10 mouse cellular contexts compared by ENCODE assay signal in genomic region chrX:162591005-162591801, GRCm38 (mm10). TPM values are rescaled to one million over a fixed set of nuclear protein-coding genes. Genes with fewer than 3 reads are reported as not detected.
A peak's percentile ranks its signal among the peaks of the same experiment; 100 is the strongest.
DNase-seq lines count a peak whose midpoint lies in the region; ATAC-seq and TF ChIP-seq lines count a peak whose summit lies in the region.
"Had no signal": no experiment of that assay in that cellular context is flagged by ENCODE, and none has a peak within 500 bp of the region (broad histone marks: within the 10 kb centered on the region; RNA-seq: fewer than 3 reads in every experiment).

No protein-coding gene starts in this region.

- H3K27me3 ChIP-seq in hindbrain, embryonic 15.5 days: no peaks in the 10 kb centered on the region
- H3K27me3 ChIP-seq in hindbrain, embryonic 11.5 days (ENCODE audit: control insufficient read depth, insufficient read depth, low read length): no peaks in the 10 kb centered on the region
- H3K27me3 ChIP-seq in stomach, postnatal 0 days (ENCODE audit: control insufficient read depth, insufficient read depth, low read length): no peaks in the 10 kb centered on the region

- TF ChIP-seq CTCF in stomach, postnatal 0 days (IDR thresholded peaks at IDR 0.05; ENCODE audit: low read depth): no peak

- H3K4me2 ChIP-seq in hindbrain, embryonic 15.5 days: no peak overlapping the region
- H3K4me2 ChIP-seq in hindbrain, embryonic 11.5 days (replicated peaks; ENCODE audit: low read depth, low read length): no peak overlapping the region
- H3K4me2 ChIP-seq in stomach, postnatal 0 days (replicated peaks; ENCODE audit: low read depth): no peak overlapping the region

- H3K4me1 ChIP-seq in hindbrain, embryonic 15.5 days (replicated peaks): no peaks in the 10 kb centered on the region
- H3K4me1 ChIP-seq in hindbrain, embryonic 11.5 days (replicated peaks; ENCODE audit: control insufficient read depth, insufficient read depth, low read length): no peaks in the 10 kb centered on the region
- no peaks in the 10 kb centered on the region for H3K4me1 ChIP-seq in stomach, postnatal 0 days (replicated peaks; ENCODE audit: control insufficient read depth, insufficient read depth)

- no peak overlapping the region for H3K9ac ChIP-seq in hindbrain, embryonic 15.5 days
- no peak overlapping the region for H3K9ac ChIP-seq in hindbrain, embryonic 11.5 days (ENCODE audit: low read depth, low read length)
- no peak overlapping the region for H3K9ac ChIP-seq in stomach, postnatal 0 days (ENCODE audit: low read length)

- no peaks in the 10 kb centered on the region for H3K36me3 ChIP-seq in hindbrain, embryonic 15.5 days
- H3K36me3 ChIP-seq in hindbrain, embryonic 11.5 days (ENCODE audit: control insufficient read depth, insufficient read depth, low read length): no peaks in the 10 kb centered on the region
- no peaks in the 10 kb centered on the region for H3K36me3 ChIP-seq in stomach, postnatal 0 days (ENCODE audit: control insufficient read depth, insufficient read depth, low read length)

- TF ChIP-seq EP300 in stomach, postnatal 0 days (optimal IDR thresholded peaks at IDR 0.05): no peak

- no peak for DNase-seq in hindbrain, embryonic 11.5 days (ENCODE audit: low spot score)
- DNase-seq in right cerebral cortex, postnatal 4 days: peak; percentile 5
- DNase-seq in right cerebral cortex, postnatal 10 days (ENCODE audit: low spot score in 2 of 2): no peak
- DNase-seq in cerebellum, postnatal 36 days: peak; percentile 64 to 69
- peak; percentile 17 for DNase-seq in stomach, postnatal 0 days (ENCODE audit: low spot score)
- no peak for DNase-seq in urinary bladder, adult 2 months (ENCODE audit: low spot score)
- no peak for DNase-seq in yolk sac, embryonic 10.5 days (ENCODE audit: low spot score)
- DNase-seq: layer of hippocampus, postnatal 36 days; lung, adult 2 months had no signal

- WGBS in hindbrain, embryonic 15.5 days: 40% methylated on average over 5 of the region's 8 CpGs
- WGBS in hindbrain, embryonic 11.5 days: 49% methylated on average over 8 of the region's 8 CpGs
- 50% methylated on average over 8 of the region's 8 CpGs for WGBS in stomach, postnatal 0 days

- ATAC-seq in hindbrain, embryonic 15.5 days (ENCODE audit: low FRiP score, low read depth): no peak
- no peak for ATAC-seq in hindbrain, embryonic 11.5 days (ENCODE audit: low FRiP score)
- no peak for ATAC-seq in stomach, postnatal 0 days (ENCODE audit: low FRiP score, low TSS enrichment)

- H3K9me3 ChIP-seq in hindbrain, embryonic 15.5 days: no peaks in the 10 kb centered on the region
- H3K9me3 ChIP-seq in hindbrain, embryonic 11.5 days (ENCODE audit: control insufficient read depth, low read length): no peaks in the 10 kb centered on the region
- H3K9me3 ChIP-seq in stomach, postnatal 0 days (ENCODE audit: control insufficient read depth, low read length): no peaks in the 10 kb centered on the region

- no peak overlapping the region for H3K4me3 ChIP-seq in hindbrain, embryonic 15.5 days
- no peak overlapping the region for H3K4me3 ChIP-seq in hindbrain, embryonic 11.5 days (ENCODE audit: low read depth, low read length)
- H3K4me3 ChIP-seq in stomach, postnatal 0 days (ENCODE audit: low read depth, low read length): no peak overlapping the region

- H3K27ac ChIP-seq in hindbrain, embryonic 15.5 days (replicated peaks): peak overlapping the region; percentile 42; the same call in 1 of the 2 replicates
- H3K27ac ChIP-seq in hindbrain, embryonic 11.5 days (ENCODE audit: low read depth, low read length): no peak overlapping the region
- no peak overlapping the region for H3K27ac ChIP-seq in stomach, postnatal 0 days (replicated peaks)

RNA-seq across cellular contexts. Expression of gene Reps2, which starts 52.2 kb away (rescaled TPM):
- polyA plus RNA-seq in hindbrain, embryonic 15.5 days (2015; fragmentation: Nextera tagmentation; extraction: Ambion mirVana): 3.2 and 3.4 TPM in 2 replicates
- 0.82 and 1.1 TPM in 2 replicates for polyA plus RNA-seq in hindbrain, embryonic 11.5 days (2014; fragmentation: Nextera tagmentation; extraction: Ambion mirVana)
- 0.72 and 1.0 TPM in 2 replicates for polyA plus RNA-seq in stomach, postnatal 0 days (2015; fragmentation: Nextera tagmentation; extraction: Ambion mirVana)
- polyA plus RNA-seq in urinary bladder, adult 2 months (2012; rRNA removed): 5.6 and 7.3 TPM in 2 replicates

Comparison
In these comparisons a context has a peak if more than half of its experiments do, and no peak if none do; other contexts are left out.
1. DNase-seq: peak in right cerebral cortex, postnatal 4 days (single experiment), cerebellum, postnatal 36 days (2 of 2) and stomach, postnatal 0 days (single experiment); none in hindbrain, embryonic 11.5 days (single experiment), right cerebral cortex, postnatal 10 days (0 of 2), urinary bladder, adult 2 months (single experiment) and yolk sac, embryonic 10.5 days (single experiment).